Mouse (Mus musculus) inflammation-experienced regulatory T-cells, adult 16 weeks (primary cell): ENCODE results near the gene 1700013H16Rik. TPM values are rescaled to one million over a fixed set of nuclear protein-coding genes. Genes with fewer than 3 reads are reported as not detected.

Experiments used
- polyA plus RNA-seq: library from polyadenylated mRNA; unstranded; fragments of 100-300 nt; shearing (Covaris generic); gene quantifications from one replicate; pipeline ENCODE4 v1.2.1, GENCODE M21; 2017

The 1700013H16Rik gene
- not detected for polyA plus RNA-seq

GRCm38 (mm10) chrX:53757736-53758135 lies at the start of gene 1700013H16Rik:
1700013H16Rik (minus strand) TSS chrX:53757831.

GRCm38 (mm10) chrX:53797519-53797918 lies 39.9 kb upstream of the 1700013H16Rik start, which contains the start of gene Xlr:
Xlr (minus strand) TSS chrX:53797706.

GRCm38 (mm10) chrX:53776276-53776675 lies 18.6 kb upstream of the 1700013H16Rik start, which contains the start of gene Zfp36l3:
Zfp36l3 (minus strand) TSS chrX:53776394.

GRCm38 (mm10) chrX:53724596-53724995 lies 33.0 kb downstream of the 1700013H16Rik start, which contains the start of gene 4930502E18Rik:
4930502E18Rik (plus strand) TSS chrX:53724826.

Other genes with a start within 250 kb of the 1700013H16Rik start
- 34.0 TPM for gene Rtl8c, start 149.8 kb downstream of the 1700013H16Rik start, polyA plus RNA-seq
- gene Gm14597, start 148.9 kb downstream of the 1700013H16Rik start, polyA plus RNA-seq: not detected
- gene Rtl8a, start 114.1 kb downstream of the 1700013H16Rik start, polyA plus RNA-seq: 33.9 TPM
- 31.9 TPM for gene Rtl8b, start 87.4 kb downstream of the 1700013H16Rik start, polyA plus RNA-seq
- gene 4930502E18Rik, start 33.0 kb downstream of the 1700013H16Rik start, polyA plus RNA-seq: not detected
- not detected for gene Zfp36l3, start 18.6 kb upstream of the 1700013H16Rik start, polyA plus RNA-seq
- 7.4 TPM for gene Xlr, start 39.9 kb upstream of the 1700013H16Rik start, polyA plus RNA-seq